Mouse (Mus musculus) liver, embryonic 14.5 days (tissue): ENCODE measurements around the gene Slc25a16.

Experiments used
- CTCF ChIP-seq: IDR thresholded peaks from 2 replicates; pipeline ENCODE4 v1.5.1; 2016; ENCODE audit warnings: antibody characterized with exemption, low read depth, control low read depth
- EP300 ChIP-seq: IDR thresholded peaks from 2 replicates; pipeline ENCODE4 v1.6.1; 2016; ENCODE audit warnings: antibody characterized with exemption, low read depth

GRCm38 (mm10) chr10:62896774-62897173 is 23.7 kb upstream of the Slc25a16 start:
- TF ChIP-seq CTCF, result no peak
- no peak for TF ChIP-seq EP300
